Mouse (Mus musculus) midbrain, embryonic 13.5 days (tissue): ENCODE results near the gene Wdr89. TPM values are rescaled to one million over a fixed set of nuclear protein-coding genes. Genes with fewer than 3 reads are reported as not detected.

Source experiments
- ATAC-seq: fragments of 200-750 bp; cut with Nextera tagmentation; 2 replicates; pipeline ENCODE4 v1.8.0; 2017; ENCODE audit warnings: mild to moderate bottlenecking, moderate TSS enrichment, moderate library complexity
- H3K27ac ChIP-seq: fragments of 300-500 bp; sonication (generic); 2 replicates; pipeline ENCODE4 v1.5.1; 2015; ENCODE audit warnings: inconsistent platforms, mild to moderate bottlenecking, moderate library complexity
- H3K27me3 ChIP-seq: fragments of 300-500 bp; sonication (generic); 2 replicates; pipeline ENCODE4 v1.6.1; 2015; ENCODE audit warnings: mild to moderate bottlenecking, inconsistent platforms
- H3K36me3 ChIP-seq: fragments of 300-500 bp; sonication (generic); 2 replicates; pipeline ENCODE4 v1.6.1; 2015; ENCODE audit warnings: mild to moderate bottlenecking, inconsistent platforms
- H3K4me1 ChIP-seq: fragments of 300-500 bp; sonication (generic); replicated peaks from 2 replicates; pipeline ENCODE4 v1.6.1; 2015; ENCODE audit warnings: inconsistent platforms
- H3K4me2 ChIP-seq: fragments of 300-500 bp; sonication (generic); replicated peaks from 2 replicates; pipeline ENCODE4 v1.6.1; 2015; ENCODE audit warnings: moderate library complexity, mild to moderate bottlenecking, inconsistent platforms
- H3K4me3 ChIP-seq: fragments of 300-500 bp; sonication (generic); replicated peaks from 2 replicates; pipeline ENCODE4 v1.5.1; 2015; ENCODE audit warnings: mild to moderate bottlenecking, inconsistent platforms
- H3K9ac ChIP-seq: fragments of 300-500 bp; sonication (generic); replicated peaks from 2 replicates; pipeline ENCODE4 v1.6.1; 2015; ENCODE audit warnings: mild to moderate bottlenecking, inconsistent platforms
- H3K9me3 ChIP-seq: fragments of 300-500 bp; sonication (generic); 2 replicates; pipeline ENCODE4 v1.6.1; 2016; ENCODE audit warnings: mild to moderate bottlenecking, inconsistent platforms
- WGBS: fragments of 180-500 bp; shearing (Covaris S2); methylation state at CpG from one replicate; pipeline ENCODE4 v1.1.7; 2015; 5-methylcytosine and 5-hydroxymethylcytosine counted together
- polyA plus RNA-seq: library from polyadenylated mRNA; unstranded; fragments of >200 nt; fragmentation: Nextera tagmentation; extraction: Ambion mirVana; gene quantifications from 2 replicates; pipeline ENCODE4 v1.2.1, GENCODE M21; 2015

The Wdr89 gene
- polyA plus RNA-seq, 1 experiment from 2014 or later, result 7.5 TPM

- H3K4me2 ChIP-seq, result no peak overlapping the region
- no peaks in the 10 kb centered on the region for H3K36me3 ChIP-seq
- H3K27ac ChIP-seq, result no peak overlapping the region
- H3K27me3 ChIP-seq, result no peaks in the 10 kb centered on the region
- no peak for ATAC-seq
- no peaks in the 10 kb centered on the region for H3K9me3 ChIP-seq
- H3K9ac ChIP-seq, result no peak overlapping the region
- WGBS, result 3% methylated on average over 6 of the region's 6 CpGs
- no peak overlapping the region for H3K4me3 ChIP-seq
- H3K4me1 ChIP-seq, result peaks cover 16% of the 10 kb centered on the region
These were observed 4.9 kb downstream of the Wdr89 start for GRCm38 (mm10) chr12:75664516-75664810.

GRCm38 (mm10) chr12:75663646-75664515 lies 5.5 kb downstream of the Wdr89 start:
- Histone ChIP-seq H3K27me3 (no peaks in the 10 kb centered on the region), H3K4me1 (peaks cover 15% of the 10 kb centered on the region), H3K9me3 (no peaks in the 10 kb centered on the region), H3K36me3 (no peaks in the 10 kb centered on the region), H3K4me2 (no peak overlapping the region), H3K27ac (no peak overlapping the region), H3K4me3 (no peak overlapping the region), H3K9ac (no peak overlapping the region)
- peak; percentile 45; the same call in 1 of the 2 replicates for ATAC-seq
- WGBS, result 29% methylated on average over 13 of the region's 13 CpGs

GRCm38 (mm10) chr12:75662376-75662775 lies 7.0 kb downstream of the Wdr89 start:
- no peak overlapping the region for H3K4me3 ChIP-seq
- no peak overlapping the region for H3K27ac ChIP-seq
- H3K9ac ChIP-seq, result no peak overlapping the region
- H3K27me3 ChIP-seq, result no peaks in the 10 kb centered on the region
- ATAC-seq, result no peak
- no peaks in the 10 kb centered on the region for H3K9me3 ChIP-seq
- 100% methylated on average over 1 of the region's 1 CpGs for WGBS
- H3K4me1 ChIP-seq, result peaks cover 10% of the 10 kb centered on the region; the same call in 1 of the 2 replicates
- H3K4me2 ChIP-seq, result no peak overlapping the region
- no peaks in the 10 kb centered on the region for H3K36me3 ChIP-seq

GRCm38 (mm10) chr12:75658403-75658802 lies 10.9 kb downstream of the Wdr89 start:
- 74% methylated on average over 6 of the region's 6 CpGs for WGBS
- Histone ChIP-seq H3K9ac (no peak overlapping the region), H3K4me3 (no peak overlapping the region), H3K4me2 (no peak overlapping the region), H3K4me1 (no peaks in the 10 kb centered on the region), H3K27ac (no peak overlapping the region), H3K27me3 (no peaks in the 10 kb centered on the region), H3K36me3 (no peaks in the 10 kb centered on the region), H3K9me3 (no peaks in the 10 kb centered on the region)
- ATAC-seq, result no peak

- no peaks in the 10 kb centered on the region for H3K27me3 ChIP-seq
- H3K4me2 ChIP-seq, result no peak overlapping the region
- H3K9me3 ChIP-seq, result no peaks in the 10 kb centered on the region
- 31% methylated on average over 3 of the region's 3 CpGs for WGBS
- ATAC-seq, result no peak
- no peaks in the 10 kb centered on the region for H3K36me3 ChIP-seq
- no peak overlapping the region for H3K4me3 ChIP-seq
- H3K9ac ChIP-seq, result no peak overlapping the region
- no peaks in the 10 kb centered on the region for H3K4me1 ChIP-seq
- no peak overlapping the region for H3K27ac ChIP-seq
These were observed 12.8 kb downstream of the Wdr89 start for GRCm38 (mm10) chr12:75656580-75656979.

- 72% methylated on average over 3 of the region's 3 CpGs for WGBS
- ATAC-seq, result no peak
These were observed 15.0 kb downstream of the Wdr89 start for GRCm38 (mm10) chr12:75654247-75654801.

GRCm38 (mm10) chr12:75649706-75650093 lies 19.6 kb downstream of the Wdr89 start:
- Histone ChIP-seq H3K4me1 (peaks cover 14% of the 10 kb centered on the region), H3K4me3 (no peak overlapping the region), H3K4me2 (no peak overlapping the region), H3K9me3 (no peaks in the 10 kb centered on the region), H3K27ac (peak overlapping the region; percentile 63; the same call in 1 of the 2 replicates), H3K27me3 (no peaks in the 10 kb centered on the region), H3K36me3 (no peaks in the 10 kb centered on the region), H3K9ac (no peak overlapping the region)
- WGBS, result 47% methylated on average over 2 of the region's 2 CpGs
- ATAC-seq, result peak; percentile 28; the same call in 1 of the 2 replicates

More at GRCm38 (mm10) chr12:75654247-75654801, 15.0 kb downstream of the Wdr89 start:
- H3K36me3 ChIP-seq, result no peaks in the 10 kb centered on the region
- H3K4me1 ChIP-seq, result peaks cover 5% of the 10 kb centered on the region
- H3K4me2 ChIP-seq, result no peak overlapping the region
- H3K9ac ChIP-seq, result no peak overlapping the region
- no peaks in the 10 kb centered on the region for H3K27me3 ChIP-seq
- H3K4me3 ChIP-seq, result no peak overlapping the region
- H3K27ac ChIP-seq, result no peak overlapping the region
- H3K9me3 ChIP-seq, result no peaks in the 10 kb centered on the region

GRCm38 (mm10) chr12:75649058-75649705 lies 20.2 kb downstream of the Wdr89 start:
- ATAC-seq, result peak; percentile 92
- Histone ChIP-seq H3K4me3 (no peak overlapping the region), H3K27ac (peak overlapping the region; percentile 63), H3K27me3 (no peaks in the 10 kb centered on the region), H3K36me3 (no peaks in the 10 kb centered on the region), H3K4me1 (peaks cover 14% of the 10 kb centered on the region), H3K9me3 (no peaks in the 10 kb centered on the region), H3K4me2 (no peak overlapping the region), H3K9ac (no peak overlapping the region)
- WGBS, result 43% methylated on average over 12 of the region's 12 CpGs

GRCm38 (mm10) chr12:75648281-75648680 lies 21.1 kb downstream of the Wdr89 start:
- no peak overlapping the region for H3K4me3 ChIP-seq
- no peak overlapping the region for H3K4me2 ChIP-seq
- no peaks in the 10 kb centered on the region for H3K9me3 ChIP-seq
- no peaks in the 10 kb centered on the region for H3K27me3 ChIP-seq
- H3K36me3 ChIP-seq, result no peaks in the 10 kb centered on the region
- WGBS, result 65% methylated on average over 12 of the region's 12 CpGs
- no peak for ATAC-seq
- H3K27ac ChIP-seq, result 0 out of 2 replicates have a peak overlapping the region, but pooled peaks have one; percentile 25
- no peak overlapping the region for H3K9ac ChIP-seq
- peaks cover 14% of the 10 kb centered on the region for H3K4me1 ChIP-seq

GRCm38 (mm10) chr12:75647663-75648062 lies 21.7 kb downstream of the Wdr89 start:
- Histone ChIP-seq H3K4me3 (no peak overlapping the region), H3K4me1 (peaks cover 14% of the 10 kb centered on the region), H3K4me2 (no peak overlapping the region), H3K36me3 (no peaks in the 10 kb centered on the region), H3K9ac (no peak overlapping the region), H3K27me3 (no peaks in the 10 kb centered on the region), H3K27ac (no peak overlapping the region), H3K9me3 (no peaks in the 10 kb centered on the region)
- WGBS, result 93% methylated on average over 2 of the region's 2 CpGs
- no peak for ATAC-seq

- Histone ChIP-seq H3K27me3 (no peaks in the 10 kb centered on the region), H3K4me3 (no peak overlapping the region), H3K4me2 (no peak overlapping the region), H3K9ac (no peak overlapping the region), H3K9me3 (no peaks in the 10 kb centered on the region), H3K4me1 (peaks cover 14% of the 10 kb centered on the region), H3K36me3 (no peaks in the 10 kb centered on the region), H3K27ac (no peak overlapping the region)
- ATAC-seq, result no peak
- WGBS, result 76% methylated on average over 1 of the region's 1 CpGs
These were observed 23.6 kb downstream of the Wdr89 start for GRCm38 (mm10) chr12:75645780-75646179.

- 97% methylated on average over 1 of the region's 1 CpGs for WGBS
- Histone ChIP-seq H3K4me1 (no peaks in the 10 kb centered on the region), H3K36me3 (no peaks in the 10 kb centered on the region), H3K4me3 (no peak overlapping the region), H3K9ac (no peak overlapping the region), H3K27me3 (no peaks in the 10 kb centered on the region), H3K27ac (no peak overlapping the region), H3K4me2 (no peak overlapping the region), H3K9me3 (no peaks in the 10 kb centered on the region)
- no peak for ATAC-seq
These were observed 27.6 kb downstream of the Wdr89 start for GRCm38 (mm10) chr12:75641726-75642125.
